Mouse (Mus musculus): ENCODE results near the gene Cnnm2. TPM values are rescaled to one million over a fixed set of nuclear protein-coding genes. Genes with fewer than 3 reads are reported as not detected.

The Cnnm2 gene
- polyA plus RNA-seq, 1 experiment from 2014 or later: 3.0 TPM

- H3K36me3 ChIP-seq (replicated peaks): no peaks in the 10 kb centered on the region
- H3K27me3 ChIP-seq (replicated peaks; ENCODE audit: low read depth, poor library complexity, severe bottlenecking): no peaks in the 10 kb centered on the region
- no peak overlapping the region for H3K27ac ChIP-seq (replicated peaks)
- no peaks in the 10 kb centered on the region for H3K4me1 ChIP-seq
- no peak for DNase-seq (ENCODE audit: low spot score)
- H3K9me3 ChIP-seq: no peaks in the 10 kb centered on the region
- H3K4me3 ChIP-seq: no peak overlapping the region
- WGBS: 71% methylated on average over 5 of the region's 5 CpGs
These were observed 22.6 kb downstream of the Cnnm2 start for GRCm38 (mm10) chr19:46784038-46784437.

GRCm38 (mm10) chr19:46784502-46784901 lies 23.1 kb downstream of the Cnnm2 start:
- Histone ChIP-seq H3K9me3 (no peaks in the 10 kb centered on the region), H3K36me3 (replicated peaks) (no peaks in the 10 kb centered on the region), H3K4me1 (no peaks in the 10 kb centered on the region), H3K27ac (replicated peaks) (no peak overlapping the region), H3K27me3 (replicated peaks; ENCODE audit: low read depth, poor library complexity, severe bottlenecking) (no peaks in the 10 kb centered on the region), H3K4me3 (no peak overlapping the region)
- WGBS: 91% methylated on average over 6 of the region's 6 CpGs
- DNase-seq (ENCODE audit: low spot score): no peak

DNA sequence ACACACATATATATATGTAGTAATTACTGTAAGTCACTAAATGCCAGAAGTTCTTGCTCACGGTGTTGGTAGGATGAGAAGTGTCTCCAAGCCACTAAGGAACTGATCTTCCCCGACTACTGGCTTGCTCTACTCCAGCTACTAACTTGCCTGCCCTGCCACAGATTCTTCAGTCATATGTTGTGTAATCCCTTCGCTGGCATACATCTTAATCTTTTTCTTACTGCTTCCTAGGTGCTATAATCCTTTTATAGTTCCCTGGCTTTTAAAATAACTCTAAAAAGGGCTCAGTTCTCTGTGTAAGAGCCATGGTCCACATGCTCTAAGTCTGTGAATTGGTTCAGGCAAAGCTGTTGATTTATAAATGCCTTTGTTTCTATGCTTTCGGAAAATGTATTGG lies 24.2 kb downstream of the Cnnm2 start:
- Histone ChIP-seq H3K27ac (replicated peaks) (no peak overlapping the region), H3K27me3 (replicated peaks; ENCODE audit: low read depth, poor library complexity, severe bottlenecking) (no peaks in the 10 kb centered on the region), H3K4me1 (no peaks in the 10 kb centered on the region), H3K9me3 (no peaks in the 10 kb centered on the region), H3K36me3 (replicated peaks) (no peaks in the 10 kb centered on the region), H3K4me3 (no peak overlapping the region)
- 94% methylated on average over 4 of the region's 4 CpGs for WGBS
- no peak for DNase-seq (ENCODE audit: low spot score)

DNA sequence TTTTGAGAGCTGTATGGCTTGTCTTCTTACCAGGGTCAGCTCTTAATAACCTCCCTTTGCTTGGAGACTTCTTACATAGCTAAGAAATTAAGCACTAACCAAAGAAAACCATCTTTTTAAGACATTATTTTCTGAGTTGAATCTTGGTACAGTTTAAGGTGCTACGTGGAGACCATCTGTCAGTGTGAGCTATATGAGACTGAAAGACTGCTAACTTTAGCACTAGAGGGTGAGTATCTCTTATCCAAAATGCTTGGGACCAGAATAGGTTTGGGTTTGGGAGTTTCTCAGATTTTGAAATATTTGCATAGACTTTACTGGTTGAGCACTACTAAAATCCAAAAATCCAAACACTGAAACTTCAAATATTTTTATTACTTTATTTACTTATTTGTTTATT lies 28.4 kb downstream of the Cnnm2 start:
- H3K27me3 ChIP-seq (replicated peaks; ENCODE audit: low read depth, poor library complexity, severe bottlenecking): no peaks in the 10 kb centered on the region
- peaks cover 15% of the 10 kb centered on the region for H3K4me1 ChIP-seq
- WGBS: 88% methylated on average over 1 of the region's 1 CpGs
- no peak overlapping the region for H3K4me3 ChIP-seq
- no peaks in the 10 kb centered on the region for H3K9me3 ChIP-seq
- no peak overlapping the region for H3K27ac ChIP-seq (replicated peaks)
- no peaks in the 10 kb centered on the region for H3K36me3 ChIP-seq (replicated peaks)
- DNase-seq (ENCODE audit: low spot score): no peak

DNA sequence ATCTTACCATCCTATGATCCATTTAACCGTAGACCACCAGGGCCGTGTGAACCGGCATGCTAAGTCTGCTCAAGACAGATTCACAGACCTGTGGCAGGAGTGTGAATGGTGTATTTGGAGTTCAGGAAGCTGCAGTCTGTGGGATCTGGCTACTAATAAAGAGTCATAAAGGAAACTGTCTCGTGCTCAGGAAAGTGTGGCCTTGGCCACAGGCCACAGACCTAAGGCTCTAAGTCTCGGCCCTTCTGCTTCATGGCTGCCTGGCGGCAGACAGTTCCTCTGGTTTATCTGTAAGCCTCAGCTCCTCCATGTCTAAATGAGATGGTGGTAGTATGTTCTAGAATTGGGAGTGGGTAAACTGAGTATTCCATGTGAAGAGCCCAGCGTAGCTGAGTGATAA lies 30.0 kb downstream of the Cnnm2 start:
- Histone ChIP-seq H3K36me3 (replicated peaks) (no peaks in the 10 kb centered on the region), H3K27me3 (replicated peaks; ENCODE audit: low read depth, poor library complexity, severe bottlenecking) (no peaks in the 10 kb centered on the region), H3K4me1 (peaks cover 15% of the 10 kb centered on the region), H3K27ac (replicated peaks) (no peak overlapping the region), H3K9me3 (no peaks in the 10 kb centered on the region), H3K4me3 (no peak overlapping the region)
- DNase-seq (ENCODE audit: low spot score): no peak
- WGBS: 93% methylated on average over 7 of the region's 7 CpGs

- no peak overlapping the region for H3K4me3 ChIP-seq
- 79% methylated on average over 8 of the region's 8 CpGs for WGBS
- no peaks in the 10 kb centered on the region for H3K27me3 ChIP-seq (replicated peaks; ENCODE audit: low read depth, poor library complexity, severe bottlenecking)
- DNase-seq (ENCODE audit: low spot score): no peak
- no peaks in the 10 kb centered on the region for H3K9me3 ChIP-seq
- peaks cover 15% of the 10 kb centered on the region for H3K4me1 ChIP-seq
- no peak overlapping the region for H3K27ac ChIP-seq (replicated peaks)
- no peaks in the 10 kb centered on the region for H3K36me3 ChIP-seq (replicated peaks)
These were observed 30.5 kb downstream of the Cnnm2 start for GRCm38 (mm10) chr19:46791921-46792320.

- 76% methylated on average over 3 of the region's 3 CpGs for WGBS
These were observed 31.1 kb downstream of the Cnnm2 start for GRCm38 (mm10) chr19:46792480-46792879.

DNA sequence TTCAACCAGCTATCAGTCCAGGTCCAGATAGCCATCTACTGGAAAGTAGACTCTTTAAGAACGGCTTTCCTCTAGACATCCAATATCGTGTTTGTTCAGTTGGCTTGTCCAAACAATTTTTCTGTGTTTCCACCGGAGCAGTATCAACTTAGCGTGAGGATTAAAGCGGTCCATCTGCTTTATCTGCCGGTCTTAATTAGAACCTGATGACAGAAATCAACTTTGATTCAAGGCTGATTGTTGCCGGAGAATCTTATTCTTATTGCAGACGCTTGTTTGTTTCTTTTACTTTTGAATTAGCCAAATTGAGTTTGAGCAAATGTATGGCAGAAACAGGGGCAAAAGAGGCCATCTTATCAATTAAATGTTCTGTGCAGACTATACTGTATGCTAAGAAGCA lies 32.8 kb downstream of the Cnnm2 start:
- Histone ChIP-seq H3K4me1 (peaks cover 15% of the 10 kb centered on the region), H3K27me3 (replicated peaks; ENCODE audit: low read depth, poor library complexity, severe bottlenecking) (no peaks in the 10 kb centered on the region), H3K4me3 (no peak overlapping the region), H3K36me3 (replicated peaks) (no peaks in the 10 kb centered on the region), H3K9me3 (no peaks in the 10 kb centered on the region), H3K27ac (replicated peaks) (no peak overlapping the region)
- 42% methylated on average over 8 of the region's 8 CpGs for WGBS
- no peak for DNase-seq (ENCODE audit: low spot score)

More at GRCm38 (mm10) chr19:46792480-46792879, 31.1 kb downstream of the Cnnm2 start:
- Histone ChIP-seq H3K9me3 (no peaks in the 10 kb centered on the region), H3K4me3 (no peak overlapping the region), H3K27me3 (replicated peaks; ENCODE audit: low read depth, poor library complexity, severe bottlenecking) (no peaks in the 10 kb centered on the region), H3K27ac (replicated peaks) (no peak overlapping the region), H3K36me3 (replicated peaks) (no peaks in the 10 kb centered on the region), H3K4me1 (peaks cover 15% of the 10 kb centered on the region)
- no peak for DNase-seq (ENCODE audit: low spot score)

- no peak overlapping the region for H3K27ac ChIP-seq (replicated peaks)
- WGBS: 91% methylated on average over 4 of the region's 4 CpGs
- H3K9me3 ChIP-seq: no peaks in the 10 kb centered on the region
- no peak overlapping the region for H3K4me3 ChIP-seq
- DNase-seq (ENCODE audit: low spot score): no peak
- peaks cover 6% of the 10 kb centered on the region; the same call in 1 of the 2 replicates for H3K4me1 ChIP-seq
- no peaks in the 10 kb centered on the region for H3K27me3 ChIP-seq (replicated peaks; ENCODE audit: low read depth, poor library complexity, severe bottlenecking)
- H3K36me3 ChIP-seq (replicated peaks): no peaks in the 10 kb centered on the region
These were observed 38.6 kb downstream of the Cnnm2 start for GRCm38 (mm10) chr19:46799903-46800583.

DNA sequence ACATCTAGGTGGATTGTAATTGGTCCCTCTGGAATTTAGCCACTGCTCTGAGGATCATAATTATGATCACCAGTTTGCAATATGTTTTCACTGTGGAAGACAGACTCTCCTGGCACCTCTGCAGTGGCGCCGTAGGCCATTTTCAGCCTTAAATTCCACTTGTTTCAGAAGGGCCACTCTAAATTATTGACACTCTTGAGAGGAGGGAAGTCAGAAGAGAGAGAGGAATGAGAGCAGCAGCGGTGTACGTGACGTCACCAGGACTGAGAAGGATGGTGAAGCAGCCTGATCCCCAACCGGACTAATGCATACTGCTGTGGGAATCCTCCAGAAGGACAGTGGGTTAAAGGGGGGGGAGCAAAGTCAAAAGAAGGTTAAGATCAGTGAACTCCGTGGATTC lies 40.1 kb downstream of the Cnnm2 start:
- Histone ChIP-seq H3K27me3 (replicated peaks; ENCODE audit: low read depth, poor library complexity, severe bottlenecking) (no peaks in the 10 kb centered on the region), H3K4me1 (peaks cover 13% of the 10 kb centered on the region), H3K27ac (replicated peaks) (no peak overlapping the region), H3K36me3 (replicated peaks) (no peaks in the 10 kb centered on the region), H3K4me3 (no peak overlapping the region), H3K9me3 (no peaks in the 10 kb centered on the region)
- DNase-seq (ENCODE audit: low spot score): no peak
- WGBS: 94% methylated on average over 7 of the region's 7 CpGs

GRCm38 (mm10) chr19:46802306-46802705 lies 40.9 kb downstream of the Cnnm2 start:
- WGBS: 85% methylated on average over 9 of the region's 9 CpGs
- peaks cover 20% of the 10 kb centered on the region for H3K4me1 ChIP-seq
- no peaks in the 10 kb centered on the region for H3K27me3 ChIP-seq (replicated peaks; ENCODE audit: low read depth, poor library complexity, severe bottlenecking)
- H3K36me3 ChIP-seq (replicated peaks): no peaks in the 10 kb centered on the region
- no peaks in the 10 kb centered on the region for H3K9me3 ChIP-seq
- no peak for DNase-seq (ENCODE audit: low spot score)
- H3K27ac ChIP-seq (replicated peaks): no peak overlapping the region
- no peak overlapping the region for H3K4me3 ChIP-seq

DNA sequence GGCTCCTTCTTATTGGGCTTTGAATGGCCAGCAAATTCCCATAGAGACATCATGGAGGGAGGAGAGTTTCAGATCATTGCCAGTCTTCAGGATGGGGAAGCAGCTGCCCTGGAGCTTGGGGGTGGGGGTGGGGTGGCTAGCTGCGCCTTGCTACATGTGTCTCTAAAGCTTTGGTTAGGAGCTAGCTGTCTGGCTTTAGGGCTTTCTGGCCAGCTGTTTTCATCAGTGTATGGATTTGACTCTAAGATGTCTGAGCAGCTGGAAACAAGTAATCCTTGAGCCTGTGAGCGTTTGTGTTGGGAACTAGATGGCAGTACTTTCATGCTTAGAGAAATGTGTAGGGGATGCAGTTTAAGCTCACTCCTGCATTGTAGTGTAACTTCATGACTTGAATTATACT lies 42.3 kb downstream of the Cnnm2 start:
- no peaks in the 10 kb centered on the region for H3K27me3 ChIP-seq (replicated peaks; ENCODE audit: low read depth, poor library complexity, severe bottlenecking)
- H3K4me1 ChIP-seq: peaks cover 20% of the 10 kb centered on the region
- no peaks in the 10 kb centered on the region for H3K9me3 ChIP-seq
- DNase-seq (ENCODE audit: low spot score): no peak
- 63% methylated on average over 2 of the region's 2 CpGs for WGBS
- no peak overlapping the region for H3K4me3 ChIP-seq
- H3K27ac ChIP-seq (replicated peaks): no peak overlapping the region
- no peaks in the 10 kb centered on the region for H3K36me3 ChIP-seq (replicated peaks)

GRCm38 (mm10) chr19:46804751-46805150 lies 43.4 kb downstream of the Cnnm2 start:
- H3K27ac ChIP-seq (replicated peaks): no peak overlapping the region
- peaks cover 20% of the 10 kb centered on the region for H3K4me1 ChIP-seq
- DNase-seq (ENCODE audit: low spot score): no peak
- H3K27me3 ChIP-seq (replicated peaks; ENCODE audit: low read depth, poor library complexity, severe bottlenecking): no peaks in the 10 kb centered on the region
- no peak overlapping the region for H3K4me3 ChIP-seq
- no peaks in the 10 kb centered on the region for H3K9me3 ChIP-seq
- H3K36me3 ChIP-seq (replicated peaks): no peaks in the 10 kb centered on the region
- 91% methylated on average over 6 of the region's 6 CpGs for WGBS

All from embryonic facial prominence, embryonic 10.5 days (tissue).